Mouse (Mus musculus): ENCODE data around the gene Gm20388.

DNA sequence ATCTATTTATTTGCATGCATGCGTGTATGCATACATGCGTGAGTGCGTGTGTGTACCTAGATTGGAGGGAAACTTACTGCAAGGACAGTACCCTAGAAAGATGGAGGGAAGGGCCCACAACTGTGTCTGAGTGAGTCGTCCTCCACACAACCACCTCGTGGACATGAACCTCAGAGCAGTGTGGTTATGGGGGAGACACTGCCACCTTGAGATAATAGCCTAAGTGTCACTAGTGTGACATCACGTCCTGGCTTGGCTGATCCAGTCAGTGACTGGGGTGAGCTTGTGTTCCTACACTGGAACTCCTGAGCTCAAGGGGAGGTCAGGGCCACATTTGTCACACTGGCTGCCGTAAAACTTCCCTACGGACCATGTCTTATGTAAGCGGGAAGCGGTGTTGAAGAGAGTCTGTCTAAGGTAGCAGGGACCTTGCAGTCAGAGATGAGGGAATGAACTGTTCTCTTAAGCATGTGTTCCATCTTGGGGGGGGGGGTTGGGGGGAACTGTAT lies 1305.9 kb downstream of the Gm20388 start:
- TF ChIP-seq POLR2A (IDR thresholded peaks at IDR 0.05; ENCODE audit: insufficient read depth, low read length) (no peak), CTCF (IDR thresholded peaks at IDR 0.05; ENCODE audit: low read depth, low read length) (no peak), EP300 (IDR thresholded peaks at IDR 0.05; ENCODE audit: insufficient read depth, low read depth, low read length) (no peak)

Data from ES-Bruce4 (cell line).